Mouse (Mus musculus): ENCODE results near the gene Cmah.
A peak's percentile ranks its signal among the peaks of the same experiment; 100 is the strongest.

Gene Cmah

GRCm38 (mm10) chr13:24327201-24327600 lies at the start of gene Cmah:
Gene Cmah, plus strand, starts transcription at chr13:24327404.
- ATAC-seq (ENCODE audit: low TSS enrichment) = no peak

GRCm38 (mm10) chr13:24279407-24279761 lies 47.8 kb upstream of the Cmah start:
- no peak for ATAC-seq (ENCODE audit: low TSS enrichment)

- no peak for ATAC-seq (ENCODE audit: low TSS enrichment)
Measured at GRCm38 (mm10) chr13:24279762-24280438, 47.3 kb upstream of the Cmah start.

- ATAC-seq (ENCODE audit: low TSS enrichment) = peak; percentile 90
Measured at GRCm38 (mm10) chr13:24280439-24281431, 46.5 kb upstream of the Cmah start, which contains the start of gene Carmil1. Gene Carmil1, minus strand, starts transcription at chr13:24280795.

GRCm38 (mm10) chr13:24287381-24287780 lies 39.8 kb upstream of the Cmah start:
- ATAC-seq (ENCODE audit: low TSS enrichment) = no peak

GRCm38 (mm10) chr13:24297252-24297651 lies 30.0 kb upstream of the Cmah start:
- peak; percentile 65; the same call in 1 of the 2 replicates for ATAC-seq (ENCODE audit: low TSS enrichment)

GRCm38 (mm10) chr13:24305486-24305885 lies 21.7 kb upstream of the Cmah start:
- no peak for ATAC-seq (ENCODE audit: low TSS enrichment)

GRCm38 (mm10) chr13:24306248-24306647 lies 21.0 kb upstream of the Cmah start:
- ATAC-seq (ENCODE audit: low TSS enrichment) = no peak

- no peak for ATAC-seq (ENCODE audit: low TSS enrichment)
Measured at GRCm38 (mm10) chr13:24311011-24311940, 15.9 kb upstream of the Cmah start.

- ATAC-seq (ENCODE audit: low TSS enrichment) = peak; percentile 87
Measured at GRCm38 (mm10) chr13:24316563-24316962, 10.6 kb upstream of the Cmah start.

- ATAC-seq (ENCODE audit: low TSS enrichment) = peak; percentile 99
Measured at GRCm38 (mm10) chr13:24318618-24319017, 8.6 kb upstream of the Cmah start.

GRCm38 (mm10) chr13:24321313-24321712 lies 5.9 kb upstream of the Cmah start:
- no peak for ATAC-seq (ENCODE audit: low TSS enrichment)

GRCm38 (mm10) chr13:24328036-24328817 lies 1.0 kb downstream of the Cmah start:
- no peak for ATAC-seq (ENCODE audit: low TSS enrichment)

- no peak for ATAC-seq (ENCODE audit: low TSS enrichment)
Measured at GRCm38 (mm10) chr13:24330128-24330527, 2.9 kb downstream of the Cmah start.

GRCm38 (mm10) chr13:24330836-24331523 lies 3.8 kb downstream of the Cmah start:
- ATAC-seq (ENCODE audit: low TSS enrichment) = no peak

- no peak for ATAC-seq (ENCODE audit: low TSS enrichment)
Measured at GRCm38 (mm10) chr13:24332537-24332936, 5.3 kb downstream of the Cmah start.

GRCm38 (mm10) chr13:24336818-24337217 lies 9.6 kb downstream of the Cmah start:
- no peak for ATAC-seq (ENCODE audit: low TSS enrichment)

GRCm38 (mm10) chr13:24337874-24338273 lies 10.7 kb downstream of the Cmah start:
- ATAC-seq (ENCODE audit: low TSS enrichment) = peak; percentile 64; the same call in 1 of the 2 replicates

- ATAC-seq (ENCODE audit: low TSS enrichment) = no peak
Measured at GRCm38 (mm10) chr13:24338343-24338861, 11.2 kb downstream of the Cmah start.

- ATAC-seq (ENCODE audit: low TSS enrichment) = no peak
Measured at GRCm38 (mm10) chr13:24339907-24340306, 12.7 kb downstream of the Cmah start.
